Mouse (Mus musculus): ENCODE results near the gene Adamts7. TPM values are rescaled to one million over a fixed set of nuclear protein-coding genes. Genes with fewer than 3 reads are reported as not detected.

Adamts7 gene
- total RNA-seq, 2 experiments from 2014 or later = 0.21 to 0.23 TPM

GRCm38 (mm10) chr9:90233906-90234419 lies 71.1 kb downstream of the Adamts7 start:
- no peak for DNase-seq (ENCODE audit: low spot score)

DNA sequence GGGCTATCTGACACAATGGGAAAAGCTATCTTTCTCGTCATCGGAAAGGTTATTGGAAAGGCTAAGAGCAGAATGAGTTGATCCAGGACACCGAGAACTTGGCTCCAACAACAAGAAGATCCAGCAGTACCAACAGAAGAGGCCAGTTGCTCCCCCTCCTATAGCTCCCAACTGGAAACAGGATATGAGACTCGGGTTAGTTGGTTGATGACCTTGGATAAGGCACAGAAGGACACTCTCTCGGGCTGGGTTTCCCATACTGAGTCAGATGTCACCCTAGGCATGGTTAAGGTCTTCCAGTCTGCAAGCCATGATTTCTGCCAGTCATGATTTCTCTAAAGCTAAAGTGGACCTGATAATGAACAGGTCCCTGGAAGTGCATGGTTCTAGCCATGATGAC lies 71.9 kb downstream of the Adamts7 start:
- DNase-seq (ENCODE audit: low spot score) = no peak

DNA sequence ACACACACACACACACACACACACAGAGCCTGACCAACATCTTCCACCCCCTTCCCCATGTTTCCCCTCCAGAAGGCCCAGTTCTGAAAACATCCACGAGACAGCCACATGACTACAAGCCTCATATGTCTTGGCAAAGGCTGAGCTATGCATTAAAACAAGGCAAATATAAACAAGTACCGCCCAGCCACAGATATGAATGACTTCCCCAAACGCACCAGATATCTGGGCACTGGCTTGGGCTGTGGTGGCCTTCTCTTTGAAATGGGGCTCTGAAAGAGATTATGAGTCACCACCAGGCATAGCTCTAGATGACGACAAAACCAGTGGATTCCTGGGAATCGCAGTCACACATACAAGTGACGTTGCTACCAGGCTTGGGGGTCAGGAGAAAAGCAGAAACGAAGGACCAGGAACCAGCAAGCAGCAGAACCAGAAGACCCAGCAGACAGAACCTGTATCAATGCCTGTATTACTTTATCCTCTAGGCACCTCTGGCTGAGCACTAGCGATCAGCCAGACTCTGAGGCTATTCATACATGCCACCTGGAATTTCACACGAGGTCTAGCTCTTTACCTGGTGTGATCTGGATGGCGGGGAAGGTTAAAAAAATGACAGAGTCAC lies 72.5 kb downstream of the Adamts7 start:
- no peak for DNase-seq (ENCODE audit: low spot score)

DNA sequence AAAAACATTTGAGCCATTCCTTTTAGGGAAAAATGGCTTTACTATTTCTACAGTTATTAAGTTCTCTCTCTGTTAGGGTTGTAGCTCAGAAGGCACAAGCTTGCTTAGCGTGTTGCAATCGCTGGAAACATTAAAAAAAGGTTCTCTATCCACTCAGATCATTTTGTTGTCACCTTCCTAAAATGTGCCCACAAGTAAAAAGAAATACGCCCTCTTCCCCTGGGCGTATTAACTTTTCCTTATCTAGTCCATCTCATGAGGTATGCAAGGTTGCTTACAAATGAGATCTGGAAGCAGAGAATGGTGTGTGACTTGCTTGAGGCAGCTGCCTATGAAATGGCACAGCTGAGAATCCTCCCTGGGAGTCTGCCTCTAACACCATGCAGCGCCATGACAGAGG lies 73.9 kb downstream of the Adamts7 start:
- DNase-seq (ENCODE audit: low spot score) = no peak

- no peak for DNase-seq (ENCODE audit: low spot score)
These were observed 74.6 kb downstream of the Adamts7 start for GRCm38 (mm10) chr9:90237232-90238062.

GRCm38 (mm10) chr9:90240560-90240959 lies 77.7 kb downstream of the Adamts7 start:
- DNase-seq (ENCODE audit: low spot score) = no peak

DNA sequence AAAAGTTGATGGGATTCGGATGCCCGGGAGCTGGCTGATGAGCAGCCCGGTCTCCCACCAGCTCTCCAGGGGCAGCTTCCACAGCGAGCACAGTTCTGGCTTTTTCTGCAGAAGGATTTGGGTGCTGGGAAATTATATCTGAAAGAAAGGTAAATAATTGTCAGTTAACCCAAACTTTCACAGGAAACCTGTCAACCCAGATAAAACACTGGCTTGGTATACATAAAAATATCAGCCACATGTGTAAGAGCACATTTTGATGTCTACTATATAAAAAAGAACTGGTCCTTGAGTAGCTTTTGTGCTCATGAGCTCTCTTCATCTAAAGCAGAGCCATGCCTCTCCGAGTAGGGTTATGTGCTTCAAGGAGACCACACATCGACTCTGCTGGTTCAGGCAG lies 78.2 kb downstream of the Adamts7 start:
- DNase-seq (ENCODE audit: low spot score) = no peak

DNA sequence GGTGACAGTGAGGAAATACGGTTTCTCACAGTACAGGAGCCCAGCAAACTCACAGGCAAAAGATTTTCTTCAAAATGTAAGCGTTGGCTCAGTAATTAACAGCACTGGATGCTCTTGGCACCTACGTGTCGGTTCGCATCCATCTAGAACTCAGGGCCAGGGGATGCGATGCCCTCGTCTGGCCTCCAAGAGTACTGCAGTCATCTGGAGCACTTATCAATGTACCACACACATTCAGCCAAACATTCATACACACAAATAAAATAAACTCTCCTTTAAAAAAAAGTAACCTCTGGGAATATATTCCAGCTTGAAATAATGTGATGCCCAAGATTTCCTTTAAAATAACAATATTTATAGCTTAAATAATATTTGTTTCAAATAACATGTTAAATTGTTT lies 78.7 kb downstream of the Adamts7 start:
- DNase-seq (ENCODE audit: low spot score) = no peak

GRCm38 (mm10) chr9:90242291-90242690 lies 79.4 kb downstream of the Adamts7 start:
- no peak for DNase-seq (ENCODE audit: low spot score)

DNA sequence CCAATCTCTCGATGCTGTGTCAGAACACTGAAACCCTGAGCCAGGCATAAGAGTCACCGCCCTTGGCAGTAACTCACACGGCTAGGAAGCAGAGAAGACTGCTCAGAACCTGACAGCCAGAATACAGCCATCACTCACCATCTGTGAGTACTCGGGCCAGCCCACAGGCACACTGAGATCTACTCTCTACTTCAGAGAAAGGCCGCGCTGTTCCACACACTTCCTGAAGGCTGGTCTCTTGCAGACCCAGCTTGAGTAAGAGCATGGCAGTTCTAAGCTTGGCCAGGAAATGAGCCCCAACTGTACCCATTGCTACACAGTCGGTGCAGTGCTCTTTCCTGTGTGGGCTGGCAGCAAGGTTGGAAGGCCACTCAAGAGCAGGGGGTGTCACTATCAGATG lies 80.0 kb downstream of the Adamts7 start:
- DNase-seq (ENCODE audit: low spot score) = peak; percentile 13

DNA sequence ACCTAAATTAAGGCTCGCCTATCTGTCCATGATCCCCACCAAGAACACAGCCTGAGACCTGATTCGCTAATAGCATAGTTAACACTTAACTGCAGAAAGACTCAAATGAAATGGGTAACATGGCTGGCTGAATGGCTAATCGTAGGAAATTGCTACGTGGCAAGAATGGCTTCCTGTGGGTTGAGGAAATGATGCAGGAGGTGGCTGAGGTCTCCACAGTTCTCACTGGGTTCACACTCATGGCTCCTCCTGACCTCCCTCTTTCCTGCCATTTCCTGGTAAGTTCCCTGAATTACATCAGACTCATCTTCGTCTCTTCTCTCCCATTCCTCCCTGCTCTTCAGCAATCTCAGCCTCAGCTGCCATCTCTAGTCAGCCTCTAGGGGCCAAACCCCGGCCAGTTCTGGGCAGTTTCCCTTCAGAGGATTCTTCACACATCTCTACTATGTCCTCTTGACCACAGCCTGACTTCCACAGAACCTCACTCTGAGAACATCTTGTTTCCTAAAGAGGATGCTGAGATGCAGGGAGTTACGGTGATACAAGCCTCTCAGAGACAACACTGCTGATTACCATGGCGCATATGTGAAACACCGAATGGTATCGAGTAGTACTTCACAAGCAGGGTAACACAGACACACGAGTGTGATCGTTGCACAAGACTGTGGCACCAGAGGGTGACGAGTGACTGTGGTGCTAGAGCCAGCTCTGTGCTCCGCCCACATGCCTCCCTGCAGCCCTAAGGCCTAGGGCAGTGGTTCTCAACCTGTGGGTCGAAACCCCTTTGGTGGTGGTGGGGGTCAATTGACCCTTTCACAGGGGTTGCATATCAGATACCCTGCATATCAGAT lies 81.7 kb downstream of the Adamts7 start:
- no peak for DNase-seq (ENCODE audit: low spot score)

DNA sequence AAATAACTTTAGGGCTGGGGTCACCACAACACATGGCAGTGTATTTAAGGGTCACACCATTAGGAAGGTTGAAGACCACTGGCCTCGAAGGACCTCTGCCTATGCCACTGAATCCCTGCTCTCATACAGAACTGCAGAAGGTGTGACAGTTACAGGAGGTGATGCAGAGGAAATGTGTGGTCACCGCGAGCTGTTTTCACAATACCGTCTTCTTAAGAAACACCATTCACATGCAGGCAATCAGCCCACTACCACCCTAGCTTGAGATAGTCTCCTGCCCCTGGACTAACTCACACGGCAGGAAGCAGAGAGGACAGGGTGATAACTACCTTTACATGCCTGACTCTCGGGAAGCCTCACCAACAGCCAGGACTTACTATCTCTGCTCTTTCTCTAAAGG lies 82.3 kb downstream of the Adamts7 start:
- no peak for DNase-seq (ENCODE audit: low spot score)

DNA sequence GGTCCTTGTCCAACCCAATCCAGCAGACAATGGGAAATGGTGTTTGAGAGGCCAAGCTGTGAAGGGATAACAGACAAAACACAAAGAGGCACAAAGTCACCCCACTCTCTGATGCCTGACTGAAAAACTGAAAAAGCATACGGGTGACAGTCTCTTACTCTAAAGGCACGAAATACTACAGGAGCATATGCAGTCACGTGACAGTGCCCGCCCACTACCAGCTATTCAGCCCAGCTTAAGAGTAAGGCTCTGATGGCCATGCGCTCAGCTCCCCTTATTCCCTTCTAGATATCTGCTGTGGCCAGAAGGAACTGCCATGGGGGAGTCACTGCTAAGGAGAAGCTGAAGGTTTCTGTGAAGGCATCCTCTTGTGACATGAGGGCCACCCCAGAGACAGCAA lies 82.9 kb downstream of the Adamts7 start:
- no peak for DNase-seq (ENCODE audit: low spot score)

DNA sequence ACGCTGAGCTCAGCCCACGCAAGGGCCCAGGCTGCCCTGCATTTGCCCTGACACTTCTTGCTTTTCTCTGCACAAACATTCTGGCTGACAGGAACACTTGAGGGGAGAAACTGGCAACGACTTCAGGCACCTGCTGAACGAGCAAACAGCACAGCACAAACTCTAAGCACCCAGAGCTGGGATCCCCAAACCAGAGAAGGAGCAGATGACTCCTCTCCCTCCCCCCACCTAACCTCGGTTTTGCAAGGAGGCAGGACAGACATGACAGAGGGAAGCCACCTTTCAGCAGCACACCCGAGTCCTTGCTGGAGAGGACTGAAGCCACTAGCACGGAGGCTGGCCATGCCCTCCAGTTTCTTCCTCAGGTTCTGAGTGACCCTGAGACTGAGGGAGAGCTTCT lies 84.4 kb downstream of the Adamts7 start:
- no peak for DNase-seq (ENCODE audit: low spot score)

- no peak for DNase-seq (ENCODE audit: low spot score)
These were observed 85.5 kb downstream of the Adamts7 start for GRCm38 (mm10) chr9:90248326-90248725.

- no peak for DNase-seq (ENCODE audit: low spot score)
These were observed 86.2 kb downstream of the Adamts7 start for GRCm38 (mm10) chr9:90249036-90249435.

- DNase-seq (ENCODE audit: low spot score) = no peak
These were observed 87.4 kb downstream of the Adamts7 start for GRCm38 (mm10) chr9:90250141-90250775.

DNA sequence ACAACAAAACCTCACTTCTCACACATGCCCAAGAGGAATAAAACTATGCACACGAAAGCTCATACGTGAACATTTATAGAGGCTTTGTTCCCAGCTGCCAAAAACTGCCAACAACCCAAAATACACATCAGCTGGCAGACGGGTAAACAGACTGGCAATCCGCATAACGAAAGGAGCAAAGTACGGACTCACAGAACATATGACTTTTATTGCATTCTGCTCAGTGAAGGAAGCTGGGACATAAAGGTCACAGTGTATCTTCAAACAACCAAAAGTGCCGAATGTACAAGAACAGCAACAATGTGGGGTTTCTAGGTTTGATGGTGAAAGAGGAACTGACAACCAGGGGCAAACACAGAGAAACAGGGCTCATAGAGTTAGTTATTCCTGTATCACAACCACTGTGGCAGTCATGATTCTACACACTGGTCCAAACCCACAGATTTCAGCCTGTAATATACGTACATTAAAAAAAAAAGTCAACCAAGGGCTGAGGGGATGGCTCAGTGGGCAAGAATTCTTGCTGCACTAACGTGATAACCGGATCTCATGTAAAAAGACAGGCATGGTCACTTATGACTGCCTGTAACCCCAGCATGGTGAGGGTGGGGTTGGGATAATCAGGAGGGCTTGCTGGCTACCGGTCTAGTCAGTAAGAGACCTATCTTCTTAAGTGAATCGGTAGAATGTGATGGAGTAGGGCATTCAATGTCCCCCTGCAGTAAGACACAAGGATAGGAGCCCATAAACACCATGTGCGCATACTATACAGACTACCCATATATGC lies 88.3 kb downstream of the Adamts7 start:
- no peak for DNase-seq (ENCODE audit: low spot score)

DNA sequence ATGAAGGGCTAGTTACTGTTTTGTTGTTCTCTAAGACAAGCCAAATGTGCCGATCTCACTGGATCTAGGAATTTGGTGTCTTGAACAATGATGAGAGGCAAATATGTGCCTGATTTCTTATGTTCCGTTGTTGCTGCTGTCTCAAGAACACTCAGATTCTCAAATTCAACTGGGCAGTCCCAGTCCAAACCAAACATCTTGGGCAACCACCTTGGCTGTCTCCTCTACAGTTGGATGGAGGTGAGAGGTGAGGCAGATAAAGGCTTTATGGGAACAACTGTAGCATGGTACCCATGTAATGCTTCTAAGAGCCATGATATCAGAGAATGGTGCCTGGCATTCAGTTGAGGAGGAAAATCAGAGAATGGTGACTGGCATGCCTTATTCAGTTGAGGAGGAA lies 90.3 kb downstream of the Adamts7 start:
- no peak for DNase-seq (ENCODE audit: low spot score)

GRCm38 (mm10) chr9:90255844-90256405 lies 93.1 kb downstream of the Adamts7 start:
- no peak for DNase-seq (ENCODE audit: low spot score)
